8 mouse cellular contexts compared by ENCODE assay signal in the genomic region with DNA sequence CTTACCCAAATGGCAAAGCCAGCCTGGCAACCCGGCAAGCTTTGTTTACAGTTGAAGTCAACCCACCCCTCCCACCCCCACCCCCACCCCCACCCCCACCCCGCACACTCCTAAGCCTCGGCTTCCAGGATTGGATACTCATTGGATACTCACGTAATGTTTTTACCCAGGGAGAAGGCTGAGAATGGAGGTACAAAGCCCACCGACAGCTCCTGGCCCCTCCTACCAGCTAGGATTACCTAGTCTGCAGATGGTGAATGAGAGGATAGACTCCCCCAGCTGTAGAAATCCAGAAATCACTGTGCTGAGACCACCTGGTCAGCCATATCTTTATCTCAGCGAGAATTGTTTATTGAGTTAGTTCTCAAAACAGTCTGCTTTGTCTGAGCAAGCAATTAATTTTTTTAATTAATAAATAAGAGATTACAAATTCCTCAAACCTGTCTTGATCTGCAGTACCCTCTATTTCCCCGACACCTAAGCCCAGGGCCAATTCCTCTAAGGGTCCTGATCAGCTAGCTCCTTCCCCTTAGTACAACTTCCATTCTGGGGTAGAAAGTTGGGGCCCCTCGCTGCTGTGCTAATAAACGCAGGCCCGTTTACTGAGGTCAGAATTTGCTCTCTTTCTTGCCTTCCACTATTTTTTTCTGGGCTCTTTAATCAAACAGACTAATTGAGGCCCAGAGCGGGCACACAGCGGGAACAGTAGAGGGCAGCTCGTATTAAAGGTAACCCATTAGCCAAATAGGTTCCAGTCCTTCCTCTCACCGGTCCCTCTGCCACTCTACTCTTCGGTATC. TPM values are rescaled to one million over a fixed set of nuclear protein-coding genes. Genes with fewer than 3 reads are reported as not detected.
A peak's percentile ranks its signal among the peaks of the same experiment; 100 is the strongest.
DNase-seq lines count a peak whose midpoint lies in the region; ATAC-seq and TF ChIP-seq lines count a peak whose summit lies in the region.

No protein-coding gene starts in this region.

- H3K4me2 ChIP-seq in liver, embryonic 16.5 days (ENCODE audit: low read depth, low read length), result peak overlapping the region; percentile 26; the same call in 1 of the 2 replicates

- TF ChIP-seq EP300 in ES-Bruce4 (IDR thresholded peaks at IDR 0.05; ENCODE audit: insufficient read depth, low read depth, low read length), result no peak

- peaks cover 3% of the 10 kb centered on the region; the same call in 1 of the 2 replicates for H3K27me3 ChIP-seq in heart, embryonic 10.5 days (ENCODE audit: insufficient read depth, poor library complexity, severe bottlenecking)
- no peaks in the 10 kb centered on the region for H3K27me3 ChIP-seq in ES-Bruce4 (ENCODE audit: control insufficient read depth, insufficient read depth, low read length, poor library complexity, severe bottlenecking)
- H3K27me3 ChIP-seq in liver, embryonic 16.5 days (ENCODE audit: control insufficient read depth, insufficient read depth, low read depth, low read length), result peaks cover 12% of the 10 kb centered on the region

- TF ChIP-seq CTCF in ES-Bruce4 (IDR thresholded peaks at IDR 0.05; ENCODE audit: low read depth, low read length), result no peak

- H3K27ac ChIP-seq in heart, embryonic 10.5 days, result peak overlapping the region; percentile 62
- H3K27ac ChIP-seq in ES-Bruce4 (ENCODE audit: insufficient read depth, low read length), result peak overlapping the region; percentile 97
- H3K27ac ChIP-seq in liver, embryonic 16.5 days (ENCODE audit: low read length), result peak overlapping the region; percentile 83

- TF ChIP-seq POLR2A in ES-Bruce4 (IDR thresholded peaks at IDR 0.05; ENCODE audit: insufficient read depth, low read length), result no peak

- 4% methylated on average over 15 of the region's 15 CpGs for WGBS in heart, embryonic 10.5 days
- 19% methylated on average over 15 of the region's 15 CpGs for WGBS in liver, embryonic 16.5 days (ENCODE audit: insufficient replicate concordance)

- H3K4me3 ChIP-seq in heart, embryonic 10.5 days, result peak overlapping the region; percentile 43
- H3K4me3 ChIP-seq in ES-Bruce4 (ENCODE audit: low read depth, low read length), result peak overlapping the region; percentile 47
- H3K4me3 ChIP-seq in liver, embryonic 16.5 days (ENCODE audit: low read depth, low read length), result 0 out of 2 replicates have a peak overlapping the region, but pooled peaks have one; percentile 11

- no peaks in the 10 kb centered on the region for H3K36me3 ChIP-seq in heart, embryonic 10.5 days
- H3K36me3 ChIP-seq in ES-Bruce4 (ENCODE audit: control insufficient read depth, insufficient read depth, low read length, poor library complexity, severe bottlenecking), result no peaks in the 10 kb centered on the region
- H3K36me3 ChIP-seq in liver, embryonic 16.5 days (ENCODE audit: control insufficient read depth, insufficient read depth), result no peaks in the 10 kb centered on the region

- H3K9ac ChIP-seq in ES-Bruce4 (ENCODE audit: low read depth, poor library complexity, severe bottlenecking), result peak overlapping the region; percentile 82
- peak overlapping the region; percentile 1; the same call in 1 of the 2 replicates for H3K9ac ChIP-seq in liver, embryonic 16.5 days (ENCODE audit: low read depth, low read length)

- H3K4me1 ChIP-seq in heart, embryonic 10.5 days, result peaks cover 11% of the 10 kb centered on the region
- peaks cover 2% of the 10 kb centered on the region for H3K4me1 ChIP-seq in ES-Bruce4 (ENCODE audit: control insufficient read depth, insufficient read depth, low read length)
- H3K4me1 ChIP-seq in liver, embryonic 16.5 days (ENCODE audit: control insufficient read depth, low read depth, low read length), result no peaks in the 10 kb centered on the region

- H3K9me3 ChIP-seq in heart, embryonic 10.5 days, result no peaks in the 10 kb centered on the region
- H3K9me3 ChIP-seq in ES-Bruce4 (replicated peaks; ENCODE audit: control insufficient read depth, insufficient read depth, low read length, poor library complexity, severe bottlenecking), result no peaks in the 10 kb centered on the region
- H3K9me3 ChIP-seq in liver, embryonic 16.5 days (replicated peaks; ENCODE audit: control insufficient read depth, low read length), result no peaks in the 10 kb centered on the region

- peak; percentile 12; the same call in 1 of the 2 replicates for ATAC-seq in granulocyte monocyte progenitor cell, adult 5-6 weeks (replicated peaks; ENCODE audit: poor library complexity, severe bottlenecking)
- ATAC-seq in liver, embryonic 16.5 days (ENCODE audit: low read depth), result peak; percentile 70

- DNase-seq in heart, embryonic 10.5 days (ENCODE audit: low spot score), result no peak
- no peak for DNase-seq in heart, adult 8-10 months (ENCODE audit: low spot score)
- no peak for DNase-seq in left cerebral cortex, adult 8-10 months (ENCODE audit: low spot score in 2 of 2)
- no peak for DNase-seq in frontal cortex, postnatal 10 days (ENCODE audit: low spot score in 2 of 2)
- no peak for DNase-seq in cerebellum, adult 11 months

RNA-seq across cellular contexts. Expression of gene Derl3, which starts 10.6 kb away (rescaled TPM):
- polyA plus RNA-seq in heart, embryonic 10.5 days (2016; fragmentation: Nextera tagmentation; extraction: Ambion mirVana), result 3.1 and 5.0 TPM in 2 replicates
- total RNA-seq in heart, adult 8-10 months (2022), result under 1 TPM in 2 of 4 experiments, not detected in 2; 0.34 to 0.35 TPM
- polyA plus RNA-seq in ES-Bruce4 (2011; ENCODE audit: insufficient read depth, insufficient read length, low read depth, missing spikeins), result 9.6 and 13.8 TPM in 2 replicates
- 7.0 TPM in 1 of 2 replicates, not detected in the other for total RNA-seq in granulocyte monocyte progenitor cell, adult 5-6 weeks (2014; fragmentation: Nextera tagmentation)
- 2.3 TPM in 1 of 2 replicates, not detected in the other for total RNA-seq in granulocyte monocyte progenitor cell, adult 5-6 weeks (2017)
- 0.50 and 0.85 TPM in 2 replicates for polyA plus RNA-seq in liver, embryonic 16.5 days (2015; fragmentation: Nextera tagmentation; extraction: Ambion mirVana)
- total RNA-seq in left cerebral cortex, adult 8-10 months (2022), result 1 to 10 TPM; 2.2 to 3.9 (median 2.6) TPM

RNA-seq across cellular contexts. Expression of gene Mif, which starts 22.6 kb away (rescaled TPM):
- polyA plus RNA-seq in heart, embryonic 10.5 days (2016; fragmentation: Nextera tagmentation; extraction: Ambion mirVana), result 3,089 and 3,244 TPM in 2 replicates
- total RNA-seq in heart, adult 8-10 months (2022), result 100 to 1,000 TPM; 216 to 258 (median 253) TPM
- 1,651 and 1,929 TPM in 2 replicates for polyA plus RNA-seq in ES-Bruce4 (2011; ENCODE audit: insufficient read depth, insufficient read length, low read depth, missing spikeins)
- 657 and 889 TPM in 2 replicates for total RNA-seq in granulocyte monocyte progenitor cell, adult 5-6 weeks (2014; fragmentation: Nextera tagmentation)
- total RNA-seq in granulocyte monocyte progenitor cell, adult 5-6 weeks (2017), result 712 and 870 TPM in 2 replicates
- polyA plus RNA-seq in liver, embryonic 16.5 days (2015; fragmentation: Nextera tagmentation; extraction: Ambion mirVana), result 906 and 964 TPM in 2 replicates
- total RNA-seq in left cerebral cortex, adult 8-10 months (2022), result 100 to 1,000 TPM; 528 to 550 (median 540) TPM

RNA-seq across cellular contexts. Expression of gene Smarcb1, which starts 38.8 kb away (rescaled TPM):
- 157 and 204 TPM in 2 replicates for polyA plus RNA-seq in heart, embryonic 10.5 days (2016; fragmentation: Nextera tagmentation; extraction: Ambion mirVana)
- 10 to 100 TPM; 17.3 to 25.0 (median 21.4) TPM for total RNA-seq in heart, adult 8-10 months (2022)
- 71.1 and 79.6 TPM in 2 replicates for polyA plus RNA-seq in ES-Bruce4 (2011; ENCODE audit: insufficient read depth, insufficient read length, low read depth, missing spikeins)
- 80.0 and 102 TPM in 2 replicates for total RNA-seq in granulocyte monocyte progenitor cell, adult 5-6 weeks (2014; fragmentation: Nextera tagmentation)
- total RNA-seq in granulocyte monocyte progenitor cell, adult 5-6 weeks (2017), result 58.0 and 79.4 TPM in 2 replicates
- 55.9 and 56.8 TPM in 2 replicates for polyA plus RNA-seq in liver, embryonic 16.5 days (2015; fragmentation: Nextera tagmentation; extraction: Ambion mirVana)
- total RNA-seq in left cerebral cortex, adult 8-10 months (2022), result 10 to 100 TPM; 85.8 to 88.5 (median 86.4) TPM

RNA-seq across cellular contexts. Expression of gene Gstt2, which starts 45.4 kb away (rescaled TPM):
- polyA plus RNA-seq in heart, embryonic 10.5 days (2016; fragmentation: Nextera tagmentation; extraction: Ambion mirVana), result 8.7 and 11.4 TPM in 2 replicates
- 10 to 100 TPM in 3 of 4 experiments, 1 to 10 TPM in 1; 7.3 to 16.9 (median 13.2) TPM for total RNA-seq in heart, adult 8-10 months (2022)
- polyA plus RNA-seq in ES-Bruce4 (2011; ENCODE audit: insufficient read depth, insufficient read length, low read depth, missing spikeins), result 26.3 and 31.9 TPM in 2 replicates
- 18.0 and 33.8 TPM in 2 replicates for total RNA-seq in granulocyte monocyte progenitor cell, adult 5-6 weeks (2014; fragmentation: Nextera tagmentation)
- total RNA-seq in granulocyte monocyte progenitor cell, adult 5-6 weeks (2017), result 17.5 and 31.1 TPM in 2 replicates
- 54.3 and 56.7 TPM in 2 replicates for polyA plus RNA-seq in liver, embryonic 16.5 days (2015; fragmentation: Nextera tagmentation; extraction: Ambion mirVana)
- total RNA-seq in left cerebral cortex, adult 8-10 months (2022), result 1 to 10 TPM; 4.2 to 6.2 (median 5.2) TPM

RNA-seq across cellular contexts. Expression of gene Chchd10, which starts 50.3 kb away (rescaled TPM):
- polyA plus RNA-seq in heart, embryonic 10.5 days (2016; fragmentation: Nextera tagmentation; extraction: Ambion mirVana), result 333 and 524 TPM in 2 replicates
- total RNA-seq in heart, adult 8-10 months (2022), result 1,000 to 10,000 TPM; 1,724 to 2,176 (median 1,900) TPM
- 405 and 450 TPM in 2 replicates for polyA plus RNA-seq in ES-Bruce4 (2011; ENCODE audit: insufficient read depth, insufficient read length, low read depth, missing spikeins)
- total RNA-seq in granulocyte monocyte progenitor cell, adult 5-6 weeks (2014; fragmentation: Nextera tagmentation), result 60.4 and 66.7 TPM in 2 replicates
- total RNA-seq in granulocyte monocyte progenitor cell, adult 5-6 weeks (2017), result 33.2 and 37.5 TPM in 2 replicates
- 125 and 137 TPM in 2 replicates for polyA plus RNA-seq in liver, embryonic 16.5 days (2015; fragmentation: Nextera tagmentation; extraction: Ambion mirVana)
- 100 to 1,000 TPM; 356 to 427 (median 392) TPM for total RNA-seq in left cerebral cortex, adult 8-10 months (2022)
